Mouse (Mus musculus) intestine, embryonic 14.5 days (tissue): ENCODE results near the gene Tent5a. TPM values are rescaled to one million over a fixed set of nuclear protein-coding genes. Genes with fewer than 3 reads are reported as not detected.

Source experiments
- ATAC-seq: fragments of 200-750 bp; cut with Nextera tagmentation; replicated peaks from 2 replicates; pipeline ENCODE4 v1.8.0; 2017; ENCODE audit warnings: low read depth, moderate number of reproducible peaks, moderate TSS enrichment, moderate library complexity; ENCODE audit not compliant: low FRiP score, low TSS enrichment
- DNase-seq: peaks from one replicate; pipeline ENCODE4 v3.0.0-alpha.2; 2018; ENCODE audit warnings: low spot score
- H3K27ac ChIP-seq: fragments of 300-500 bp; sonication (generic); 2 replicates; pipeline ENCODE4 v1.5.1; 2014; ENCODE audit warnings: low read depth, mild to moderate bottlenecking, control low read depth
- H3K27me3 ChIP-seq: fragments of 300-500 bp; sonication (generic); replicated peaks from 2 replicates; pipeline ENCODE4 v1.6.1; 2014; ENCODE audit warnings: low read length, control low read depth; ENCODE audit not compliant: control insufficient read depth, insufficient read depth
- H3K36me3 ChIP-seq: fragments of 300-500 bp; sonication (generic); 2 replicates; pipeline ENCODE4 v1.6.1; 2014; ENCODE audit warnings: low read length, control low read depth; ENCODE audit not compliant: control insufficient read depth, insufficient read depth
- H3K4me1 ChIP-seq: fragments of 300-500 bp; sonication (generic); replicated peaks from 2 replicates; pipeline ENCODE4 v1.6.1; 2014; ENCODE audit warnings: low read length, control low read depth, mixed read lengths; ENCODE audit not compliant: control insufficient read depth, insufficient read depth
- H3K4me2 ChIP-seq: fragments of 300-500 bp; sonication (generic); 2 replicates; pipeline ENCODE4 v1.6.1; 2014; ENCODE audit warnings: low read length
- H3K4me3 ChIP-seq: fragments of 300-500 bp; sonication (generic); 2 replicates; pipeline ENCODE4 v1.5.1; 2014; ENCODE audit warnings: low read depth, low read length, control low read depth, mixed read lengths
- H3K9ac ChIP-seq: fragments of 300-500 bp; sonication (generic); 2 replicates; pipeline ENCODE4 v1.6.1; 2014; ENCODE audit warnings: mild to moderate bottlenecking, low read length
- H3K9me3 ChIP-seq: fragments of 300-500 bp; sonication (generic); 2 replicates; pipeline ENCODE4 v1.6.1; 2016; ENCODE audit warnings: low read length, control low read depth; ENCODE audit not compliant: control insufficient read depth
- WGBS: fragments of 180-500 bp; shearing (Covaris S2); extraction: QIAGEN DNeasy Blood & Tissue Kit; methylation state at CpG from one replicate; pipeline ENCODE4 v1.1.7; 2014; 5-methylcytosine and 5-hydroxymethylcytosine counted together
- polyA plus RNA-seq: library from polyadenylated mRNA; unstranded; fragments of >200 nt; fragmentation: Nextera tagmentation; extraction: Ambion mirVana; gene quantifications from 2 replicates; pipeline ENCODE4 v1.2.1, GENCODE M21; 2014

The Tent5a gene
- polyA plus RNA-seq, 1 experiment from 2014 or later, result 14.1 TPM

- WGBS, result 77% methylated on average over 11 of the region's 11 CpGs
These were observed 2.8 kb downstream of the Tent5a start for GRCm38 (mm10) chr9:85324158-85324875.

GRCm38 (mm10) chr9:85320167-85320951 lies 6.8 kb downstream of the Tent5a start:
- Histone ChIP-seq H3K27me3 (no peaks in the 10 kb centered on the region), H3K9me3 (no peaks in the 10 kb centered on the region), H3K27ac (no peak overlapping the region), H3K9ac (no peak overlapping the region), H3K4me1 (no peaks in the 10 kb centered on the region; the same call in 1 of the 2 replicates), H3K4me2 (no peak overlapping the region), H3K36me3 (peaks cover 4% of the 10 kb centered on the region; the same call in 1 of the 2 replicates), H3K4me3 (no peak overlapping the region)
- DNase-seq (no peak), ATAC-seq (no peak)
- WGBS, result 70% methylated on average over 8 of the region's 8 CpGs

More at GRCm38 (mm10) chr9:85324158-85324875, 2.8 kb downstream of the Tent5a start:
- H3K36me3 ChIP-seq, result peaks cover 4% of the 10 kb centered on the region; the same call in 1 of the 2 replicates
- no peaks in the 10 kb centered on the region; the same call in 1 of the 2 replicates for H3K4me1 ChIP-seq
- no peaks in the 10 kb centered on the region for H3K9me3 ChIP-seq
- H3K9ac ChIP-seq, result peak overlapping the region; percentile 63; the same call in 1 of the 2 replicates
- H3K4me3 ChIP-seq, result peak overlapping the region; percentile 74
- no peak for DNase-seq
- H3K27ac ChIP-seq, result no peak overlapping the region
- peak overlapping the region; percentile 82 for H3K4me2 ChIP-seq
- no peak for ATAC-seq
- no peaks in the 10 kb centered on the region for H3K27me3 ChIP-seq

GRCm38 (mm10) chr9:85316122-85316521 lies 11.0 kb downstream of the Tent5a start:
- H3K9me3 ChIP-seq, result no peaks in the 10 kb centered on the region
- H3K4me1 ChIP-seq, result no peaks in the 10 kb centered on the region
- ATAC-seq (no peak), DNase-seq (no peak)
- H3K27me3 ChIP-seq, result no peaks in the 10 kb centered on the region
- no peak overlapping the region for H3K27ac ChIP-seq
- 36% methylated on average over 1 of the region's 1 CpGs for WGBS
- no peaks in the 10 kb centered on the region for H3K36me3 ChIP-seq
- no peak overlapping the region for H3K9ac ChIP-seq
- H3K4me2 ChIP-seq, result no peak overlapping the region
- H3K4me3 ChIP-seq, result no peak overlapping the region

GRCm38 (mm10) chr9:85312473-85312872 lies 14.7 kb downstream of the Tent5a start, which contains the start of gene Gm11114:
TSS of gene Gm11114 (plus strand) at chr9:85312773.
- Histone ChIP-seq H3K4me1 (no peaks in the 10 kb centered on the region), H3K4me3 (no peak within 1 kb of the TSS), H3K36me3 (no peaks in the 10 kb centered on the region), H3K9me3 (no peaks in the 10 kb centered on the region), H3K9ac (no peak within 1 kb of the TSS), H3K4me2 (no peak within 1 kb of the TSS), H3K27me3 (no peaks in the 10 kb centered on the region), H3K27ac (no peak within 1 kb of the TSS)
- ATAC-seq (no peak), DNase-seq (no peak)
- 87% methylated on average over 6 of the region's 6 CpGs for WGBS

- H3K4me2 ChIP-seq, result no peak overlapping the region
- DNase-seq, result no peak
- no peak overlapping the region for H3K4me3 ChIP-seq
- no peaks in the 10 kb centered on the region for H3K9me3 ChIP-seq
- no peaks in the 10 kb centered on the region for H3K27me3 ChIP-seq
- H3K27ac ChIP-seq, result no peak overlapping the region
- H3K4me1 ChIP-seq, result no peaks in the 10 kb centered on the region
- 83% methylated on average over 3 of the region's 3 CpGs for WGBS
- H3K9ac ChIP-seq, result no peak overlapping the region
- no peaks in the 10 kb centered on the region for H3K36me3 ChIP-seq
- ATAC-seq, result no peak
These were observed 23.8 kb downstream of the Tent5a start for GRCm38 (mm10) chr9:85303378-85303777.

GRCm38 (mm10) chr9:85302849-85303248 lies 24.3 kb downstream of the Tent5a start:
- Histone ChIP-seq H3K9me3 (no peaks in the 10 kb centered on the region), H3K4me3 (no peak overlapping the region), H3K27me3 (no peaks in the 10 kb centered on the region), H3K4me1 (no peaks in the 10 kb centered on the region), H3K36me3 (no peaks in the 10 kb centered on the region), H3K27ac (no peak overlapping the region), H3K4me2 (no peak overlapping the region), H3K9ac (no peak overlapping the region)
- ATAC-seq (no peak), DNase-seq (no peak)
- WGBS, result 83% methylated on average over 4 of the region's 4 CpGs

GRCm38 (mm10) chr9:85274114-85274513 lies 53.0 kb downstream of the Tent5a start:
- H3K4me2 ChIP-seq, result no peak overlapping the region
- DNase-seq, result no peak
- ATAC-seq, result no peak
- 84% methylated on average over 2 of the region's 2 CpGs for WGBS
- no peaks in the 10 kb centered on the region for H3K9me3 ChIP-seq
- H3K9ac ChIP-seq, result no peak overlapping the region
- no peaks in the 10 kb centered on the region for H3K36me3 ChIP-seq
- H3K27ac ChIP-seq, result no peak overlapping the region
- no peaks in the 10 kb centered on the region for H3K27me3 ChIP-seq
- no peaks in the 10 kb centered on the region for H3K4me1 ChIP-seq
- H3K4me3 ChIP-seq, result no peak overlapping the region
